Mouse (Mus musculus) spleen, embryonic (tissue): ENCODE results near the gene Actl10.

Experiments
- CTCF ChIA-PET: fragments of 350-600 bp; sonication (Branson Sonifier 250); formaldehyde crosslinking; loops from one replicate; lab custom pipeline; 2022; lab: Charles Lee

Gene Actl10

GRCm38 (mm10) chr2:154550937-154551336 is 639 bp upstream of the Actl10 start:
- CTCF ChIA-PET, result no interaction called here

GRCm38 (mm10) chr2:154551927-154552326 is 351 bp downstream of the Actl10 start:
- CTCF ChIA-PET, result no interaction called here

GRCm38 (mm10) chr2:154552424-154552907 is 890 bp downstream of the Actl10 start:
- CTCF ChIA-PET, result no interaction called here

- CTCF ChIA-PET, result no interaction called here
Measured at GRCm38 (mm10) chr2:154555235-154555634, 3.7 kb downstream of the Actl10 start.

- CTCF ChIA-PET, result no interaction called here
Measured at GRCm38 (mm10) chr2:154557184-154557832, 5.7 kb downstream of the Actl10 start.

- CTCF ChIA-PET, result no interaction called here
Measured at GRCm38 (mm10) chr2:154558264-154559039, 6.9 kb downstream of the Actl10 start, which contains the start of gene Necab3. TSS of gene Necab3 (minus strand) at chr2:154558890.

- CTCF ChIA-PET, result interaction anchor here (0.8 kb wide), 1 partner anchor 21 kb away, joined by 4 read pairs; no protein-coding TSS in a partner anchor
Measured at GRCm38 (mm10) chr2:154563612-154564170, 12.1 kb downstream of the Actl10 start.

GRCm38 (mm10) chr2:154565562-154565961 is 14.0 kb downstream of the Actl10 start:
- CTCF ChIA-PET, result interaction anchor here (1.6 kb wide), 1 partner anchor 47 kb away, joined by 3 read pairs; the partner anchor contains the start of gene Zfp341

- CTCF ChIA-PET, result interaction anchor here (0.5 to 1.6 kb wide), 2 partner anchors 46 to 218 kb away, joined by 3 read pairs; partner anchors contain the start of gene Zfp341
Measured at GRCm38 (mm10) chr2:154566641-154567040, 15.1 kb downstream of the Actl10 start.

- CTCF ChIA-PET, result interaction anchor here (0.6 kb wide), 1 partner anchor 1434 kb away, joined by 6 read pairs; no protein-coding TSS in a partner anchor
Measured at GRCm38 (mm10) chr2:154567766-154568165, 16.2 kb downstream of the Actl10 start.

- CTCF ChIA-PET, result interaction anchor here (0.6 to 1.0 kb wide), 2 partner anchors 59 to 161 kb away, joined by 4 to 9 read pairs; partner anchors contain the start of gene Snta1
Measured at GRCm38 (mm10) chr2:154568329-154569070, 16.9 kb downstream of the Actl10 start.

- CTCF ChIA-PET, result interaction anchor here (0.6 to 1.0 kb wide), 2 partner anchors 60 to 161 kb away, joined by 4 to 9 read pairs; partner anchors contain the start of gene Snta1
Measured at GRCm38 (mm10) chr2:154569071-154569748, 17.6 kb downstream of the Actl10 start.

- CTCF ChIA-PET, result no interaction called here
Measured at GRCm38 (mm10) chr2:154569836-154570286, 18.3 kb downstream of the Actl10 start, which contains the start of gene E2f1. TSS of gene E2f1 (minus strand) at chr2:154569892.

- CTCF ChIA-PET, result no interaction called here
Measured at GRCm38 (mm10) chr2:154570666-154571065, 19.1 kb downstream of the Actl10 start.

- CTCF ChIA-PET, result no interaction called here
Measured at GRCm38 (mm10) chr2:154571266-154571665, 19.7 kb downstream of the Actl10 start.

GRCm38 (mm10) chr2:154571976-154572375 is 20.4 kb downstream of the Actl10 start:
- CTCF ChIA-PET, result no interaction called here

GRCm38 (mm10) chr2:154572996-154573395 is 21.4 kb downstream of the Actl10 start:
- CTCF ChIA-PET, result no interaction called here

GRCm38 (mm10) chr2:154574271-154574670 is 22.7 kb downstream of the Actl10 start:
- CTCF ChIA-PET, result interaction anchor here (1.1 kb wide), 1 partner anchor 18 kb away, joined by 7 read pairs; no protein-coding TSS in a partner anchor

GRCm38 (mm10) chr2:154576876-154577743 is 25.5 kb downstream of the Actl10 start:
- CTCF ChIA-PET, result no interaction called here
